Mouse (Mus musculus): Measurements from ENCODE around the gene Endou. TPM values are rescaled to one million over a fixed set of nuclear protein-coding genes. Genes with fewer than 3 reads are reported as not detected.
A peak's percentile ranks its signal among the peaks of the same experiment; 100 is the strongest.

The Endou gene
- total RNA-seq, 2 experiments from 2014 or later, result 0.13 to 0.22 TPM

- intact Hi-C loops (cut with DNase I), result no loop called here
- H3K4me3 ChIP-seq, result peak overlapping the region; percentile 82
- no peak for DNase-seq
- TF ChIP-seq CTCF (IDR thresholded peaks at IDR 0.05), result no peak
- H3K27ac ChIP-seq, result peak overlapping the region; percentile 90
Measured at GRCm38 (mm10) chr15:97766194-97766593, 35.1 kb upstream of the Endou start.

DNA sequence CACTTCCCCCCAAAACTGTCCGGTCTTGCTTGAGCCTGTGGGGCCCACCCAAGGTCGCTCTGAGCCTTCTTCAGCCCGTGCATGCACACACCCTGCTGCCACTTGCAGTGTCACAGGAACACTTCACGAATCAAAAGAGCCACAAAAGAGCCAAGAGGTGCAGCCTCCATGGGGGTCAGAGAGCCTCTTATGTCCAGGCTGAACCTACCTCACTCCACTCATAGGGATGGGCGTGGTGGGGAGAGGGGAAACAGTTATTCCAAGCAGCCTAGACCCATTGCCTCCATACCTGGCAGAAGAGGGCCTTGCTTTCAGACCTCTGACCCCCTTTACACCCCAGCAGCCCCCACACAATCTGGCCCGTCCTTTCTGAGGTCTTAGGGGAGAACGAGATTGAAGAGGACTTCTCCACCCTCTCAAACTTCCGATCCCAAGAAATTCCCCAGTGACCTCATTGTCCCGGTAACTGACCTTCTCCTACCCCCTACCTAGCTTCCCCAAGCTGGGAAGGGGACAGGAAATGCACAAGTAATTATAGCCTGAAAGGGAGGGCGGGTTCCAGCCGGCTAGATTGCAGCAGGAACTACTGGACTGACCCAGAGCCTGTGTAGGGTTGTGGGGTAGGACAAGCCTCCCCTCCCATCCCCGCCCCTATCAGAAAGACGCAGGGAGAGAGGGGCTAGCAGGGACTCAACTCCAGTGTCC is 34.1 kb upstream of the Endou start:
- no peak for TF ChIP-seq CTCF (IDR thresholded peaks at IDR 0.05)
- intact Hi-C loops (cut with DNase I), result no loop called here
- Histone ChIP-seq H3K27ac (peak overlapping the region; percentile 90), H3K4me3 (peak overlapping the region; percentile 82)
- DNase-seq, result no peak

GRCm38 (mm10) chr15:97764532-97764931 is 33.4 kb upstream of the Endou start:
- no peak for DNase-seq
- TF ChIP-seq CTCF (IDR thresholded peaks at IDR 0.05), result no peak
- Histone ChIP-seq H3K27ac (peak overlapping the region; percentile 90), H3K4me3 (peak overlapping the region; percentile 82)
- intact Hi-C loops (cut with DNase I), result no loop called here

- TF ChIP-seq CTCF (IDR thresholded peaks at IDR 0.05), result no peak
- intact Hi-C loops (cut with DNase I), result loop anchor here (2.0 kb wide), 1 partner anchor 43 kb away; no protein-coding TSS in a partner anchor
- H3K27ac ChIP-seq, result peak overlapping the region; percentile 90
- H3K4me3 ChIP-seq, result peak overlapping the region; percentile 82
- DNase-seq, result no peak
Measured at GRCm38 (mm10) chr15:97763256-97764049, 32.3 kb upstream of the Endou start.

DNA sequence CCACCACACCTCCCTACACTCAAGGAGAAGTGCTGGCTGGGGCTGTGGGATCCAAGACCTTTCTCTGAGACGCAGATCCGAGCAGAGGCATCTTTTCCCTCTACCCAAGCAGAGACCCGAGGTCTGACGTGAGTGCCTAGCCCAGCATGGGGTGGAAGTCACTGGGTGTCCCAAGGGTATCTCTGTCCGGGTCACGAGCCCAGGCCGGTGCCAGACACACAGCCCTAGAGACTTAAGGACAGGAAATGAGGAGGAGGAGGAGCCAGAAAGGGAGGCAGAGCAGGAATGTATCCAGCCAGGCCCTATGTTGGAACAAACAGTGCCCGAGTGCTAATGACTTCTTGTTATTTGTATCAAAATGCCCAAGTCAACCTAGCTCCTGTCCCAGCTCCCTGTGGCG is 31.6 kb upstream of the Endou start:
- intact Hi-C loops (cut with DNase I), result loop anchor here (2.0 kb wide), 1 partner anchor 42 kb away; no protein-coding TSS in a partner anchor
- no peak for TF ChIP-seq CTCF (IDR thresholded peaks at IDR 0.05)
- H3K4me3 ChIP-seq, result peak overlapping the region; percentile 82
- peak overlapping the region; percentile 90 for H3K27ac ChIP-seq
- DNase-seq, result peak; percentile 70

- H3K4me3 ChIP-seq, result no peak overlapping the region
- no peak overlapping the region; the same call in 1 of the 2 replicates for H3K27ac ChIP-seq
- DNase-seq, result no peak
- intact Hi-C loops (cut with DNase I), result no loop called here
- no peak for TF ChIP-seq CTCF (IDR thresholded peaks at IDR 0.05)
Measured at GRCm38 (mm10) chr15:97761438-97761837, 30.3 kb upstream of the Endou start.

DNA sequence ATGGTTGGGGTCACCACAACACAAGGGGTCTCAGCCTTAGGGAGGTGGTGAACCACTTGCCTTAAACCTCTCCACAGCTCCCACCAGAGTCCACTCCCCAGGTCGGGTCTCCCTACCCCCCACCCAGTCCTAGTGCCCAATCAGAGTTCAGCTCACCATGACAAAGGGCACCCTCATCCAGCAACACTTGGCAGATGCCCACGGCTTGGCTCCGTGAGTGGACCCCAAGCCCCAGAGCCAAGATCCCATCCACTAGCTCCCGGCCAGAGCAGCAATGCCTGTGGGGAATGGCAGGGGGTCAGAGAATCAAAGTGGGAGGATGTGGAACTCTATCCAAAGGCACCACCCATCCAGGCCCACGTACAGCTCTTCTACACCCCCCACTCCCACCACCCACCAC is 29.8 kb upstream of the Endou start:
- no peak for DNase-seq
- no peak for TF ChIP-seq CTCF (IDR thresholded peaks at IDR 0.05)
- intact Hi-C loops (cut with DNase I), result no loop called here
- Histone ChIP-seq H3K27ac (no peak overlapping the region), H3K4me3 (no peak overlapping the region)

DNA sequence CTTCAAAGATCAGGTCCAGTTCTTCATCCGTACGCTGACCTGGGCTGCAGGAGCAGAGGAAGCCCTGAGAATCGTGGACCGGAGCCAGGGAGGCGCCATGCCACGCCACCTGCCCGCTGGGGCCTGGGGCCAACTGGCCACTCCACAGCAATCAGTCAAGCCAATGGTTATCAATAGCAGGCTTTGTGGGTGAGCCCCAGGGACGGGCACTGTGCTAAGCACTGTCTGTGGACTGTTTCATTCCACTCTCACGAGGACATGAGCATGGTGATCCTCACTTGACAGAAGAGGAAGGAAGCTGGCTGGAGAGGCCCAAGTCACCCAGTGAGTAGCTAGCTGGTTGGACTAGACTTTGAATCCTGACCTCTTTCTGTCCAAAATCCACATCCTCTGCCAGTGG is 28.9 kb upstream of the Endou start:
- no peak for TF ChIP-seq CTCF (IDR thresholded peaks at IDR 0.05)
- intact Hi-C loops (cut with DNase I), result no loop called here
- no peak overlapping the region for H3K4me3 ChIP-seq
- no peak for DNase-seq
- H3K27ac ChIP-seq, result peak overlapping the region; percentile 13; the same call in 1 of the 2 replicates

DNA sequence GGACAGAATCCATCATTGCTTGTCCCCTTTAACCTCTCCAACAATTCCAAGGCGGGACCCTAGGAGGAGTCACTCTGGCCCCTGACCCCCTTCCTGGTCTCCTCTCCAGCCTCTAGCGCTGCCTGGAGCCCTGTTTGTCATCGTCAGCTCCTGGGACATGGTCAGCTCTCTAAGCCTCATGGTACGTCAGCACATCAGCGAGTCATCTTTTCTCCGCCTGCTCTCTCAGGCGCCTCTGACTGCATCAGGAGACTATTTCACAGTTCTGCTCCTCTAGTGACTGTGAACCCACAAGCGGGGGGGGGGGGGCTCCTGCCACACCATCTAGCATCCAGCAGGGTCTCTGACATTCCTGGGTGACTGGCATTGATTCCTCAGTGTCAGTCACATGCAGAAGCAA is 24.2 kb upstream of the Endou start:
- Histone ChIP-seq H3K4me3 (no peak overlapping the region), H3K27ac (no peak overlapping the region)
- no peak for DNase-seq
- intact Hi-C loops (cut with DNase I), result no loop called here
- TF ChIP-seq CTCF (IDR thresholded peaks at IDR 0.05), result no peak

- Histone ChIP-seq H3K27ac (peak overlapping the region; percentile 63), H3K4me3 (no peak overlapping the region)
- intact Hi-C loops (cut with DNase I), result no loop called here
- TF ChIP-seq CTCF (IDR thresholded peaks at IDR 0.05), result no peak
- no peak for DNase-seq
Measured at GRCm38 (mm10) chr15:97754476-97754875, 23.3 kb upstream of the Endou start.

DNA sequence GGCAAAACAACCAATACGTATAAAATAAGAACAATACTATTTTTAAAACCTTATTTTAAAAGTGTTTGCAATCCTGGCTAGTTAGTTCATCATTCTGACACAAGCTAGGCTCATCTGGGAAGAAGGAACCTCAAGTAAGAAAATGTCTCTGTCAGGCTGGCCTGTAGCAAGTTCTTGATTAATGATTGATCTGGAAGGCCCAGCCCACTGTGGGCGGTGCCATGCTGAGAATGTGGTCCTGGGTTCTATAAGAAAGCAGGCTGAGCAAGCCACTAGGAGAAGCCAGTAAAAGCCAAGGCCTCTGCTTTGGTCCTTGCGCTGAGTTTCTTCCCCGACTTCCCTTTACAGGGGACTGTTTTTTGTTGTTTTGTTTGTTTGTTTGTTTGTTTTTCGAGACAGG is 21.4 kb upstream of the Endou start:
- DNase-seq, result no peak
- no peak for TF ChIP-seq CTCF (IDR thresholded peaks at IDR 0.05)
- intact Hi-C loops (cut with DNase I), result no loop called here
- H3K27ac ChIP-seq, result peak overlapping the region; percentile 51; the same call in 1 of the 2 replicates
- H3K4me3 ChIP-seq, result no peak overlapping the region

GRCm38 (mm10) chr15:97751676-97752075 is 20.5 kb upstream of the Endou start:
- DNase-seq, result no peak
- peak overlapping the region; percentile 51; the same call in 1 of the 2 replicates for H3K27ac ChIP-seq
- no peak overlapping the region for H3K4me3 ChIP-seq
- peak; percentile 51 for TF ChIP-seq CTCF (IDR thresholded peaks at IDR 0.05)
- intact Hi-C loops (cut with DNase I), result no loop called here

DNA sequence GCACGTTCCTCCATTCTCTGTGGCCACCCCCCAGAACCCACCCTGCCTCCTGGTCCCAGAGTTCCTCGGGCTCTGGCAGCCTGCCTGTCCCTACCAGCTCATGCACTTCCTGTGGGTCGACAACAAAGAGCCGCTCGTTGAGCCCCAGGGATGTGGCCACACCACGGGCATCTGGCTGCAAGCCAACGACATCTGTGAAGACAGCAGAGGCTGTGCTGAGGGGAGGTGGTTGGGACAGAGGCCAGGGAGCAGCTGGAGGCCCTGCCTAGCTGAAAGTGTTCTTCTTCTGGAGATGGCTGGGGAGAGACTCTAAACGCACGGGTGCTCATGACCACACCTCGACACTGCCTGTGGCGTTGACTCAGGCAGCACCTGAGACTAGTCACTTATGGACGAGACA is 19.6 kb upstream of the Endou start:
- no peak overlapping the region for H3K4me3 ChIP-seq
- H3K27ac ChIP-seq, result peak overlapping the region; percentile 53; the same call in 1 of the 2 replicates
- no peak for TF ChIP-seq CTCF (IDR thresholded peaks at IDR 0.05)
- peak; percentile 69 for DNase-seq
- intact Hi-C loops (cut with DNase I), result loop anchor here (1.0 kb wide), 1 partner anchor 20 kb away; no protein-coding TSS in a partner anchor

Measured in gastrocnemius, adult 2 months (tissue).